Mouse (Mus musculus) kidney, adult 11 months (tissue): ENCODE measurements around the gene Kpna6.
A peak's percentile ranks its signal among the peaks of the same experiment; 100 is the strongest.

Source experiments
- DNase-seq: peaks from one replicate; pipeline ENCODE4 v3.0.0; 2022

Gene Kpna6

GRCm38 (mm10) chr4:129645204-129645603 lies 27.4 kb downstream of the Kpna6 start:
- no peak for DNase-seq

GRCm38 (mm10) chr4:129641756-129642155 lies 30.8 kb downstream of the Kpna6 start:
- peak; percentile 31 for DNase-seq

- peak; percentile 98 for DNase-seq
Observed at GRCm38 (mm10) chr4:129640638-129641467, 31.7 kb downstream of the Kpna6 start, which contains the start of gene Txlna. Txlna (minus strand) TSS chr4:129641065.

GRCm38 (mm10) chr4:129640101-129640637 lies 32.4 kb downstream of the Kpna6 start:
- DNase-seq: peak; percentile 41

GRCm38 (mm10) chr4:129639221-129639620 lies 33.3 kb downstream of the Kpna6 start:
- no peak for DNase-seq

GRCm38 (mm10) chr4:129633852-129634251 lies 38.7 kb downstream of the Kpna6 start:
- no peak for DNase-seq

GRCm38 (mm10) chr4:129631867-129632266 lies 40.7 kb downstream of the Kpna6 start:
- DNase-seq: no peak

GRCm38 (mm10) chr4:129630944-129631343 lies 41.6 kb downstream of the Kpna6 start:
- DNase-seq: no peak

- DNase-seq: no peak
Observed at GRCm38 (mm10) chr4:129626035-129626434, 46.5 kb downstream of the Kpna6 start.

- no peak for DNase-seq
Observed at GRCm38 (mm10) chr4:129625496-129625895, 47.1 kb downstream of the Kpna6 start.

- DNase-seq: no peak
Observed at GRCm38 (mm10) chr4:129625029-129625370, 47.6 kb downstream of the Kpna6 start.

- peak; percentile 88 for DNase-seq
Observed at GRCm38 (mm10) chr4:129624281-129625028, 48.1 kb downstream of the Kpna6 start.

- peak; percentile 53 for DNase-seq
Observed at GRCm38 (mm10) chr4:129623681-129624091, 48.9 kb downstream of the Kpna6 start, which contains the start of gene Ccdc28b. Ccdc28b (minus strand) TSS chr4:129623947.

GRCm38 (mm10) chr4:129622803-129623535 lies 49.6 kb downstream of the Kpna6 start:
- DNase-seq: no peak

- no peak for DNase-seq
Observed at GRCm38 (mm10) chr4:129622120-129622802, 50.3 kb downstream of the Kpna6 start.

- peak; percentile 65 for DNase-seq
Observed at GRCm38 (mm10) chr4:129621283-129621841, 51.2 kb downstream of the Kpna6 start.

- no peak for DNase-seq
Observed at GRCm38 (mm10) chr4:129620419-129621282, 51.9 kb downstream of the Kpna6 start.

- peak; percentile 95 for DNase-seq
Observed at GRCm38 (mm10) chr4:129618786-129619691, 53.5 kb downstream of the Kpna6 start, which contains the start of gene Iqcc. Iqcc (minus strand) TSS chr4:129619099.

- DNase-seq: no peak
Observed at GRCm38 (mm10) chr4:129618031-129618430, 54.5 kb downstream of the Kpna6 start.
